Mouse (Mus musculus) brain, embryonic 18.5 days (tissue): ENCODE measurements around the gene Ggcx.
A peak's percentile ranks its signal among the peaks of the same experiment; 100 is the strongest.
"Not testable (repeated sequence)": the region's sequence is repeated elsewhere in the genome, so short reads cannot be mapped to it uniquely, and the experiment has no call there.

Experiments
- DNase-seq: peaks from one replicate; pipeline ENCODE4 v3.0.0-alpha.2; 2012; ENCODE audit warnings: low read depth, low spot score

Ggcx gene

GRCm38 (mm10) chr6:72429061-72429842 lies 15.1 kb downstream of the Ggcx start:
- no peak for DNase-seq

GRCm38 (mm10) chr6:72430989-72431921 lies 17.1 kb downstream of the Ggcx start:
- DNase-seq, result no peak

- no peak for DNase-seq
These were observed 18.0 kb downstream of the Ggcx start for GRCm38 (mm10) chr6:72432153-72432552.

- DNase-seq, result no peak
These were observed 24.1 kb downstream of the Ggcx start for GRCm38 (mm10) chr6:72438226-72438625.

GRCm38 (mm10) chr6:72438862-72439354 lies 24.8 kb downstream of the Ggcx start:
- DNase-seq, result peak; percentile 72

- peak; percentile 94 for DNase-seq
These were observed 25.5 kb downstream of the Ggcx start, which contains the start of gene Mat2a for GRCm38 (mm10) chr6:72439355-72440185. TSS of gene Mat2a (minus strand) at chr6:72439558.

- DNase-seq, result no peak
These were observed 26.3 kb downstream of the Ggcx start for GRCm38 (mm10) chr6:72440186-72440990.

GRCm38 (mm10) chr6:72442921-72443604 lies 29.0 kb downstream of the Ggcx start:
- no peak for DNase-seq

GRCm38 (mm10) chr6:72445011-72445410 lies 30.9 kb downstream of the Ggcx start:
- no peak for DNase-seq

- DNase-seq, result no peak
These were observed 33.4 kb downstream of the Ggcx start for GRCm38 (mm10) chr6:72447487-72447886.

GRCm38 (mm10) chr6:72451778-72452177 lies 37.7 kb downstream of the Ggcx start:
- not testable (repeated sequence) for DNase-seq

GRCm38 (mm10) chr6:72452329-72452728 lies 38.2 kb downstream of the Ggcx start:
- no peak for DNase-seq

- no peak for DNase-seq
These were observed 39.5 kb downstream of the Ggcx start for GRCm38 (mm10) chr6:72453578-72453977.

GRCm38 (mm10) chr6:72454072-72454746 lies 40.1 kb downstream of the Ggcx start:
- DNase-seq, result no peak

GRCm38 (mm10) chr6:72454833-72455373 lies 40.8 kb downstream of the Ggcx start:
- no peak for DNase-seq

GRCm38 (mm10) chr6:72456567-72456966 lies 42.5 kb downstream of the Ggcx start:
- no peak for DNase-seq

GRCm38 (mm10) chr6:72458418-72458817 lies 44.3 kb downstream of the Ggcx start:
- no peak for DNase-seq

GRCm38 (mm10) chr6:72458921-72459320 lies 44.8 kb downstream of the Ggcx start:
- DNase-seq, result no peak
